Mouse (Mus musculus): Measurements from ENCODE around the gene Pcgf5. TPM values are rescaled to one million over a fixed set of nuclear protein-coding genes. Genes with fewer than 3 reads are reported as not detected.

Gene Pcgf5
- polyA plus RNA-seq, 1 experiment from 2014 or later = 11.8 TPM

GRCm38 (mm10) chr19:36347376-36347775 lies 733 bp upstream of the Pcgf5 start:
- 20% methylated on average over 6 of the region's 6 CpGs for WGBS
- H3K9ac ChIP-seq = no peak overlapping the region
- no peak for TF ChIP-seq CTCF (IDR thresholded peaks at IDR 0.05; ENCODE audit: low read depth)
- peak overlapping the region; percentile 68; the same call in 1 of the 2 replicates for H3K4me3 ChIP-seq (ENCODE audit: low read depth, low read length)
- no peaks in the 10 kb centered on the region for H3K4me1 ChIP-seq (ENCODE audit: insufficient read depth)
- ATAC-seq (ENCODE audit: insufficient read depth) (no peak), DNase-seq (no peak)
- H3K27ac ChIP-seq (ENCODE audit: low read depth) = no peak overlapping the region
- no peaks in the 10 kb centered on the region for H3K9me3 ChIP-seq (ENCODE audit: low read depth, low read length)
- H3K27me3 ChIP-seq (ENCODE audit: insufficient read depth, low read length) = peaks cover 47% of the 10 kb centered on the region
- H3K36me3 ChIP-seq (ENCODE audit: insufficient read depth) = no peaks in the 10 kb centered on the region
- H3K4me2 ChIP-seq = peak overlapping the region; percentile 98

- H3K9me3 ChIP-seq (ENCODE audit: low read depth, low read length) = no peaks in the 10 kb centered on the region
- TF ChIP-seq CTCF (IDR thresholded peaks at IDR 0.05; ENCODE audit: low read depth) = no peak
- H3K36me3 ChIP-seq (ENCODE audit: insufficient read depth) = no peaks in the 10 kb centered on the region
- peak overlapping the region; percentile 98 for H3K4me2 ChIP-seq
- under 1% methylated on average over 11 of the region's 11 CpGs for WGBS
- no peak overlapping the region for H3K27ac ChIP-seq (ENCODE audit: low read depth)
- H3K27me3 ChIP-seq (ENCODE audit: insufficient read depth, low read length) = peaks cover 47% of the 10 kb centered on the region
- H3K9ac ChIP-seq = peak overlapping the region; percentile 61
- H3K4me3 ChIP-seq (ENCODE audit: low read depth, low read length) = peak overlapping the region; percentile 68
- ATAC-seq (ENCODE audit: insufficient read depth) (no peak), DNase-seq (peak; percentile 4)
- no peaks in the 10 kb centered on the region for H3K4me1 ChIP-seq (ENCODE audit: insufficient read depth)
These were observed 313 bp upstream of the Pcgf5 start for GRCm38 (mm10) chr19:36347831-36348160.

DNA sequence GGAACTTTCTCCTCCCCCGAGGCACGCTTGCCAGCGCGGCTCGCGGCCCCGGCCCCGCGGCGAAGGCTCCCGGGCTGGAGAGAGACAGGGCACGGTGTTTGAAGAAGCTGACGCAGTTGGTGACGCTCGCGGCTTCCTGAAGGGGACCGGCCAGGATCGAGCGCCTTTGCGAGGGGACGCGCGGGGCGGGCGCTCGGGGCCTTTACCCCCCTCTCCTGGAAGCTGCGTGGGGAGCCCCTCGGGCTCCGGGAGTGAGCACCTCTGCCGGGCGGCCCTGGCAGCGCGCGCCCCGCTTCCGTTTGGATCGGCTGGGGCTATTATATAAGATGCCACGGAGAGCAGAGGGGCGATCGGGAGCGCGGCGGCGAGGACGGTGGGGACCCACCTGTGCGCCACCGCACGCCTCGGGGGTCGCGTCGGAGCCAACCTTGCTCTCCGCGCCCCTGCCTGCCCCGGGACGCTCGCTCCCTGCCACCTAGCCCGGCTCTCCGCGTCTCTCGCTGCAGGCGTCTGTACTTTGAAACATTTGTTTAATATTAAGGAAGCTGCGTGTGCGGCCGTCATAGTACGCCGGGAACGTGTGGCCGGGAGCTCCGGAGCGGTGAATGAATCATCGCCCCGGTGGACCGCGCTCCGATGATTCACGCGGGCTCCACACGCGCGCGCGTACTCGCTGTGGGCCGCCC lies 835 bp downstream of the Pcgf5 start:
- H3K4me3 ChIP-seq (ENCODE audit: low read depth, low read length) = peak overlapping the region; percentile 68
- TF ChIP-seq CTCF (IDR thresholded peaks at IDR 0.05; ENCODE audit: low read depth) = no peak
- H3K27me3 ChIP-seq (ENCODE audit: insufficient read depth, low read length) = peaks cover 47% of the 10 kb centered on the region
- no peaks in the 10 kb centered on the region for H3K9me3 ChIP-seq (ENCODE audit: low read depth, low read length)
- under 1% methylated on average over 83 of the region's 85 CpGs for WGBS
- peak overlapping the region; percentile 61 for H3K9ac ChIP-seq
- peak overlapping the region; percentile 98 for H3K4me2 ChIP-seq
- no peaks in the 10 kb centered on the region for H3K4me1 ChIP-seq (ENCODE audit: insufficient read depth)
- ATAC-seq (ENCODE audit: insufficient read depth) (peak; percentile 83), DNase-seq (peak; percentile 73)
- no peaks in the 10 kb centered on the region for H3K36me3 ChIP-seq (ENCODE audit: insufficient read depth)
- H3K27ac ChIP-seq (ENCODE audit: low read depth) = no peak overlapping the region

DNA sequence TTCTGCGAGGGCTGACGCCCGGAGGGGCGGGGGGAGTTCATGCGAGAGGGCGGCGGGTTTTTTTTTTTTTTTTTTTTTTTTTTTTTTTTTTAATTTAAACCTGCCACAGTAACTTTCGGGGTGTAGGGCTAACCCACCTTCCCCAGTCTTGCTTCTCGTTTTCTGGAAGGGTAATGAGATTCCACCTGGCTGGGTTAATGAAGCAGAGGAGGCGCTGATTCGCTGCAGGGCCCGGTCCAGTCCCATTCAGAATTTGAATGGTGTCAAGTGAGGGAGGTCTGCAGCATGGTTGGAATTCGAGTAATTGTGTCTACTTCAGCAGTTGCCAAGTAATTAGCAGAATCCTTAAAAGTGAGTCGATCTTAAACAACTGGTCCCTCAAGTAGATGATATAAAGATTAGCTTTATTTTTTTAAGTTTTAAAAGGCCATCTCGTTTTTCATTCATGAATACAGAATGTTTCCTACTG lies 1.4 kb downstream of the Pcgf5 start:
- peaks cover 47% of the 10 kb centered on the region for H3K27me3 ChIP-seq (ENCODE audit: insufficient read depth, low read length)

DNA sequence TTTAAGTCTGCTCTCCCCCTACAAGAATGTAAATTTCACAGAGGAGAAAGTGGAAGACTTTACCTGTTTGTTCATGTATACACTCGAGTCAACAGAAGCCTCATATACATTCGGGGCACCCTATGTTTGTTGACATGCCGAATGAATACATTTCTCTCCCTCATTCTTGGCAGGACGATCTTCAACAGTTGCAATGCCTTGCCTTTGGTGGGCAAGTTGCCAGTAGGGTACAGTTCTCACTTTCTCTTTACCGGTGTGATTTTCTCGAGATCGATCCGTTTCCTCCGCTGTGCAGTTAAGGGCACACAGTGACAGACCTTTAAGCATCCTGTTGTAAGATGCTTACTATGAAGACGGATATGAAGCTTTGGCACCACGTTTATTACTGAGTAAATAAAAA lies 2.1 kb downstream of the Pcgf5 start:
- peaks cover 47% of the 10 kb centered on the region for H3K27me3 ChIP-seq (ENCODE audit: insufficient read depth, low read length)
- no peaks in the 10 kb centered on the region for H3K9me3 ChIP-seq (ENCODE audit: low read depth, low read length)
- peak; percentile 2 for DNase-seq
- H3K4me2 ChIP-seq = no peak overlapping the region
- no peak for ATAC-seq (ENCODE audit: insufficient read depth)
- H3K9ac ChIP-seq = no peak overlapping the region
- WGBS = 64% methylated on average over 11 of the region's 11 CpGs
- H3K27ac ChIP-seq (ENCODE audit: low read depth) = no peak overlapping the region
- H3K4me3 ChIP-seq (ENCODE audit: low read depth, low read length) = no peak overlapping the region
- TF ChIP-seq CTCF (IDR thresholded peaks at IDR 0.05; ENCODE audit: low read depth) = no peak
- H3K4me1 ChIP-seq (ENCODE audit: insufficient read depth) = no peaks in the 10 kb centered on the region
- H3K36me3 ChIP-seq (ENCODE audit: insufficient read depth) = no peaks in the 10 kb centered on the region

More for the DNA sequence above, 1.4 kb downstream of the Pcgf5 start:
- peak overlapping the region; percentile 98 for H3K4me2 ChIP-seq
- peak; percentile 7 for DNase-seq
- ATAC-seq (ENCODE audit: insufficient read depth) = no peak
- no peaks in the 10 kb centered on the region for H3K4me1 ChIP-seq (ENCODE audit: insufficient read depth)
- H3K4me3 ChIP-seq (ENCODE audit: low read depth, low read length) = peak overlapping the region; percentile 68
- 6% methylated on average over 15 of the region's 15 CpGs for WGBS
- no peak overlapping the region; the same call in 1 of the 2 replicates for H3K9ac ChIP-seq
- H3K36me3 ChIP-seq (ENCODE audit: insufficient read depth) = no peaks in the 10 kb centered on the region
- TF ChIP-seq CTCF (IDR thresholded peaks at IDR 0.05; ENCODE audit: low read depth) = no peak
- H3K9me3 ChIP-seq (ENCODE audit: low read depth, low read length) = no peaks in the 10 kb centered on the region
- no peak overlapping the region for H3K27ac ChIP-seq (ENCODE audit: low read depth)

DNA sequence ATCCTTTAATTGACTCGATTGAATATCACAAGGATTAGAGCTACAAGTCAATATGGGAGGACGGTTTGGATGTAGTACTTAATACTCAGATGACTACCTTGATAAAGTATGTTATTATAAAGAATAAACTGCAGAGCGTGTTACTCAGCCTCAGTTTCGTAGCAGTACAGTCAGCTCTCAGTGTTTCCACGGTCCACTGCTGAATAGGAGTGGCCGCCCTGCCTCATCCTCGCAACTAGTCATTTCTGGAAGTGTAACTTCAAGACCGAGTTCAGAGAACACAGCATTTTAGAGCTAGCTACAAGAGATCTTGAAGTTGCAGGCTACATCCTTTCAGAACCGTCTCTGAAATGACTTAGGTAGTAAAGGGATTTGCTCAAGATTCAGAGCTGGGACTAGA lies 2.8 kb downstream of the Pcgf5 start:
- Histone ChIP-seq H3K27ac (ENCODE audit: low read depth) (no peak overlapping the region), H3K4me2 (no peak overlapping the region), H3K36me3 (ENCODE audit: insufficient read depth) (no peaks in the 10 kb centered on the region), H3K4me3 (ENCODE audit: low read depth, low read length) (no peak overlapping the region), H3K9me3 (ENCODE audit: low read depth, low read length) (no peaks in the 10 kb centered on the region), H3K27me3 (ENCODE audit: insufficient read depth, low read length) (peaks cover 43% of the 10 kb centered on the region), H3K4me1 (ENCODE audit: insufficient read depth) (no peaks in the 10 kb centered on the region), H3K9ac (no peak overlapping the region)
- ATAC-seq (ENCODE audit: insufficient read depth) (no peak), DNase-seq (no peak)
- 87% methylated on average over 9 of the region's 9 CpGs for WGBS
- no peak for TF ChIP-seq CTCF (IDR thresholded peaks at IDR 0.05; ENCODE audit: low read depth)

GRCm38 (mm10) chr19:36362541-36362940 lies 14.4 kb downstream of the Pcgf5 start:
- no peak for DNase-seq
- WGBS = 77% methylated on average over 5 of the region's 5 CpGs
- no peak for TF ChIP-seq CTCF (IDR thresholded peaks at IDR 0.05; ENCODE audit: low read depth)
- Histone ChIP-seq H3K4me1 (ENCODE audit: insufficient read depth) (peaks cover 3% of the 10 kb centered on the region; the same call in 1 of the 2 replicates), H3K4me3 (ENCODE audit: low read depth, low read length) (no peak overlapping the region), H3K9me3 (ENCODE audit: low read depth, low read length) (no peaks in the 10 kb centered on the region), H3K9ac (no peak overlapping the region), H3K36me3 (ENCODE audit: insufficient read depth) (no peaks in the 10 kb centered on the region), H3K4me2 (no peak overlapping the region), H3K27ac (ENCODE audit: low read depth) (no peak overlapping the region), H3K27me3 (ENCODE audit: insufficient read depth, low read length) (no peaks in the 10 kb centered on the region)
- no peak for ATAC-seq (ENCODE audit: insufficient read depth)
